Mouse (Mus musculus) mouse embryonic stem cell (cell line): ENCODE results near the gene Ccdc126.

ENCODE experiments used
- in situ Hi-C, 2 experiments: fragments of 300-500 bp; cut with MboI; formaldehyde crosslinking; loops; 1 replicate in 1 of 2; 3 replicates in 1 of 2; pipeline ENCODE4 v1.14.3; 2019 to 2020; ENCODE audit warnings: low sequenced_read_pairs in 2 of 2, low pct_unique_long_range_greater_than_20kb in 1 of 2, mixed read lengths in 1 of 2; ENCODE audit not compliant: unreplicated experiment in 1 of 2

Ccdc126 gene

DNA sequence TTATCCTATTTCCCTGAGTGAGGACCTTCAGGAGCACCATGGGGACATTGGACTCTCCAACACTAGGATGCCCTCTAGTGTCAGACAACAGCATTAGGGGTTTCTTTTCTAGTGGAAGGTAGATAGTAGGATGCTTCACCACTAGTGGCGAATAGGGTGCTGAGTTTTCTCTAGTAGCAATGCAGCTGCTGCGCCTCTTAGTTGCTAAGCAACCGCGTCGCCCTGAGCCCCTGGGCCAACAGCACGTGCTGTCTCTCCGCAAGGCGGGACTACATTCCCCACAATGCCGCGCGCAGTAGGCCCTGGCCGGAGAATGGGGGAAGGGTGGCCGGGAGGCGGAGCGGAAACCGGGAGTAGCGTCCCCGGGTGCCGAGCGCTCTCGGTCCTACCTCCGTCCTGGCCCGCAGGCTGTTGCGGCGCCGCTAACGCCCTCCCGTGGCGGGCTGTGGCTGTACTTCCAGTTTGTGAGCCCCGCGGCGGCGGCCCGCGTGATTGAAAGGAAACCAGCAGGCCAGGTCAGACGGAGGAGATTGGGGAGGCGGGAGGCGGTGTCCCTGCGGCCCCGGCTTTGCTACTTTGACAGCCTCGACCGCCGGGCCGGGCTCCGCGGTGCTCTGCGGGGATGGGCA, at the start of gene Ccdc126:
Gene Ccdc126 (plus strand): TSS at position 309 of the 629 bp plus-strand sequence.
- in situ Hi-C loops = loop anchor here in 1 of 2 experiments (5.0 kb wide), 1 partner anchor 52 kb away; no protein-coding TSS in a partner anchor

DNA sequence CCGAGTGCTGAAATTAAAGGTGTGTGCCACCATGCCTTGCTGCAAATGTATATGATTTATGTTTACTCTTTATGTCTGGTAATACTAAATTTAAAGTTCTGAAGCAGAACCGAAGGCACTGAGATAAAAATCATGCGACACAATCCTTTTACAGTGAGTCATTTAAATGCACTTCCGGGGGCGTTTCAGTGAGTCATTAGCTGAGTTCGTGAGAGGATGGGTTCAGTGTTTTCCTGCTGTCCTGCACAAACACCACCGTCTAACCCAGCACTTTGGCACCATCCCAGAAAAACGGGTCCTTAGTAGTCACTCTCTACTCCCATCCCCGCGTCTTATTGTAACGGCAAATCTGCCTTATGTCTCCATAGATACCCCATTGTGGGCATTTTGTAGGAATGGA, 49.2 kb upstream of the Ccdc126 start:
- in situ Hi-C loops = loop anchor here (5.0 kb wide), 3 partner anchors 47 to 87 kb away; partner anchors contain the start of gene Ccdc126 (in 1 of the 2)

DNA sequence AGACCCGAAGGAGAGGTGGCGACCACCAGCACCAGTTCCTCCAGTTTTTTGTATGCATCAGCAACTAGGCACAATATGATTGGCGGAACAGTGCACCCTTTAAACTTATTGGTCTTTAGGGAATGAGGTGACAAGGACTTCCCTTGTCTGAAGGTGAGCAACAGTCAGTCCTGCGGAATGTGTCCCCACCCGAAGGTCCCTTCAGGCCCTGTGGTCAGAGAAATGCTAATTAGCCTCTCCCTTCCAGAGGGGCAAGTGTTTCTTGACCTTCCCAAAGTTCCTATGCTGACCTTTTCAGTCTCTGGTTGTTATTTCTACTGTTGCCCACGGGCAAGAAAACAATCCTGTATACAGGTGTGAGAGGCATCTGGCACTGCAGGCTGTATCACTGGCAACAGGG, 47.3 kb upstream of the Ccdc126 start:
- in situ Hi-C loops = no loop called here

DNA sequence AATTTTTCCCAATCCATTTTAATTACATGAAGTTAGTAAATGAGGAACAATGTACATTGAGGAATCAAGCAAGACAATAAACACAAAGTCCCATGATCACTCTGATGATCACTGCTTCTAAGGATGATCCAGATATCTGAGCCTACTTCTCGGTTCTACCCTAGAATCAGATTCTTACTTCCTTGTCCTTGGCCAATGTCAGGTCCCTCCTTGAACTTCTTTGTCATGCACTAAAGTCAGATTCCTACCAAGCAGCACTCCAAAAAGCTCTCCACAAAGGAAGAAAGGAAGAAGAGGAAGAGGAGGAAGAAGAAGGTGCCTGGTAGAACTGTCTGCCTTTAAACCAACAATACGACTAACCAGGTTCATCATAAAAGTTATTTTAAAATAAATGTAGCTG, 46.2 kb upstream of the Ccdc126 start:
- in situ Hi-C loops = no loop called here

DNA sequence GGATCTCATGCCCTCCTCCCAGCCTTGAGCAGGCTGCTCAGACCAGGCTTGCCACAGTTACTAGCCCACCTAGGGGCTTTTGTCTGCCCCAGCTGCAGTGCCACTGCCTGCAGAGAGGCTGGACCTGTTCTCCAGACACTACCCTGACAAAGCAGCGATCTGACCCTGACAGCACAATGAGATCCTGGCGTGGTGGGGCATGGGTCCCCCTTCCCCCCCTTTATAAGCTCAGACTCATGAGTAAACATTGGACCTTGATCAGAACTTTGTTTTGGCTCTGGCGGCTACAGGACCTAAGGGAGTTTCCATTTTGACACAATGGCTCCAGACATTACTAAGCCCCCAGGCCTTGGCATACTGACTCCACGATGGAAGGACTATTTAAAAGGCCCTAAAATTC, 45.1 kb upstream of the Ccdc126 start:
- in situ Hi-C loops = no loop called here

DNA sequence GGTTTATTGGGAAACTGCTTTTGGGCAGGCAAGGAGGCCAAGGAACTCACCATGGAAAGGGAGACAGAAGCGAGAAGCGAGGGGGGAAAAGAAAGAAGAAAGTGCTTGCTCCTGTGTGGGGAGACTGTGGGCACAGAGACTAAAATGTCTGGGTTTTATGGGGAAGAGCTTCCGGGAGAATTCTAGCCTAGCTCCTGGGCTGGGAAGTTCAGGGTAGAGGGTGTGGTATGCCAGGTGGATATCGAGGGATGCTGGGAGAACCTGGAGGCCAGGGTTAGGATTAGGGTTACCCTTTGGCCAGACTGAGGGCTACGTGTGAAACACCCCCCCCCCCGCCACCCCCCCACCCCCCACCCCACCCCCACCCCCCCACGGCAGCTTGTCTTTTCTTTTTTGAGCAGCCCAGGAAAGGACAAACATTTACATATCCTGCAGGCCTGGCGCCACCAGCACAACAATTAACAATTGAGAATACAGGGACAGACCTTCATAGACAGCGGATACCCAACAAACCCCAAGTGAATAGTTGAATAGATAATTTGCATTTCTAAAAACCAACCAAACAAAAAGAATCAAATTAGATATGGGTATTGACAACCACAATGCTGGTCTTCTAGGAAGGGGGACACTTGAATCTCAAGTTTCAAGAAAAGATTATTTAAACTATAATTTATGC, 44.5 kb upstream of the Ccdc126 start:
- in situ Hi-C loops = no loop called here

DNA sequence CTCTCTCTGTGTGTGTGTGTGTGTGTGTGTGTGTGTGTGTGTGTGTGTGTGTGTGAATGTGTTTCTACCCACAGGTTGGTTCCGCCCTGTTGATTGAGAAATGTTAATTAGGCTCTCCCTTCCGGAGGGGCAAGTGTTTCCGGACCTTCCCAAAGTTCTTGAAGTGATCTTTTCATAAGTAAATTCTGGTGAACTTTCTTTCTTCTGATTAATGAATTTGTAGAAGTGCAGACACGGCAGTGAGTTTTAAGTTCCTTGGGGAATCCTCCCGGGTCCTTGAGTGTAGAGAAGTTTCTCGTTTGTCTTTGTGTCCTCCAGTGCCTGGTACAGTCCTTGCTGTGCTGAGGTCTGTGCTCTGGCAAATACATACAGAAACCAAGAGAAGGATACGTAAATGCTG, 43.8 kb upstream of the Ccdc126 start:
- in situ Hi-C loops = no loop called here

DNA sequence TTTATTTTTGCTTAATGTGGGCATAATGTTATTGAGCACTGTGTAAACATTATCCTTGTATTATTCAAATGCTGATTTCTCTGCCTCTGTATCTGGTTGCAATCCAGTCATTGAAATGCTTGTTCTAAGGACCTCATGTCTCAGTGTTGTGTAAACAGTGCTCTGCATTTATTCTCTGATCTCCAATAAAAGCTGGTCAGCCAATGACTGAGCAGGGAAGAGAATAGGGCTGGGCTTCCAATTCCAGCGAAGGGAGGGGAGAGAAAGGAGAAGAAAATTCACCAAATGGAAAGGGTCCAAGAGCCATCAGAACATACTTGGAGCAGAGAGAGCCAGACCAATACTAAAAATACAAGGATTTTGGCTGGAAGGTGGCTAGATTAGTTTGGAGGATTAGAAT, 38.1 kb upstream of the Ccdc126 start:
- in situ Hi-C loops = no loop called here

DNA sequence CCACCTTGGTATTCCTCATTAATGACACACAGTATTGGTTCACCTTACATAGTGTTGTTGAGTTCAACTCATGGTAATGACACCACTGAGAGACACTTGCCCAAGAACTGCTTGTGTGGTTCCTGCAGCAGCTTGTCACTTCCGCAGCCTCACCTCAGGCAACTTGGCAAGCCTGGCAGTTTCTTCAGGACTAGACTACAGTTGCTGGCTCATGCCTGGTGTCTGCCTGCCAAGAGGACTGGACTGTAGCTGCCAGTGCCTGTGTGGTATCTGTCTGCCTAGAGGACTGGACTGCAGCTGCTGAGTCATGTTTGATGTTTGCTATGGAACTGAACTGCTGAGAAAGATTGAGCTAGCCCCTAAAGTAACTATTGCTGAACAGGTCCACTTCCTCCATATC, 37.0 kb upstream of the Ccdc126 start:
- in situ Hi-C loops = no loop called here

DNA sequence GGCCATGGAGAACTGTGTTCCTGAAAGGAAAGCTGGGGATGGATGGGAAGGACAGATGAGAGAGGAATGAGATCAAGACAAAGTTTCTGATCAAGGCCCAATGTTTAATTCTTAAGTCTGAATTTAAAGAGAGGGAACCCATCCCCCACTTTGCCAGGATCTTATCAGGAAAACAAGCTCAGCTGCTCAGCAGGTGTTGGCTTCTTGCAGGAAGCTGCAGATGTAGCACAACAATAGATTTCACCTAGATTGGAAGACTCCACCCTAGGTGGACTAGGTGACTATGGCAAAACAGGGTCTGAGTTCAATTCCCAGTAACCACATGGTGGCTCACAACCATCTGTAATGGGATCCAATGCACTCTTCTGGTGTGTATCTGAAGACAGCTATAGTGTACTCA, 20.8 kb upstream of the Ccdc126 start:
- in situ Hi-C loops = no loop called here

DNA sequence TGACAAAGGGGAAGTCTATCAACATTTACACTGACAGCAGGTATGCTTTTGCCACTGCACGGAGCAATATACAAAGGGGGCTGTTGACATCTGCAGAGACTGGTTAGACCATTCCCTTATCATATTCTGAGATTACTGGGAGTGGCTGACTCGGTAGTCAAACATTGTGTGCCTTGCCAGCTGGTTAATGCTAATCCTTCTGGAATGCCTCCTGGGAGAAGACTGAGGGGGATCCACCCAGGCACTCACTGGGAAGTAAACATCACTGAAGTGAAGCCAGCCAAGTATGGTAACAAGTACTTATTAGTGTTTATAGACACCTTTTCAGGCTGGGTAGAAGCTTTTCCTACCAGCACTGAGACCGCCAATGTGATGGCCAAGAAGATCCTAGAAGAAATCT, 4.3 kb upstream of the Ccdc126 start:
- in situ Hi-C loops = loop anchor here in 1 of 2 experiments (5.0 kb wide), 1 partner anchor 48 kb away; no protein-coding TSS in a partner anchor

DNA sequence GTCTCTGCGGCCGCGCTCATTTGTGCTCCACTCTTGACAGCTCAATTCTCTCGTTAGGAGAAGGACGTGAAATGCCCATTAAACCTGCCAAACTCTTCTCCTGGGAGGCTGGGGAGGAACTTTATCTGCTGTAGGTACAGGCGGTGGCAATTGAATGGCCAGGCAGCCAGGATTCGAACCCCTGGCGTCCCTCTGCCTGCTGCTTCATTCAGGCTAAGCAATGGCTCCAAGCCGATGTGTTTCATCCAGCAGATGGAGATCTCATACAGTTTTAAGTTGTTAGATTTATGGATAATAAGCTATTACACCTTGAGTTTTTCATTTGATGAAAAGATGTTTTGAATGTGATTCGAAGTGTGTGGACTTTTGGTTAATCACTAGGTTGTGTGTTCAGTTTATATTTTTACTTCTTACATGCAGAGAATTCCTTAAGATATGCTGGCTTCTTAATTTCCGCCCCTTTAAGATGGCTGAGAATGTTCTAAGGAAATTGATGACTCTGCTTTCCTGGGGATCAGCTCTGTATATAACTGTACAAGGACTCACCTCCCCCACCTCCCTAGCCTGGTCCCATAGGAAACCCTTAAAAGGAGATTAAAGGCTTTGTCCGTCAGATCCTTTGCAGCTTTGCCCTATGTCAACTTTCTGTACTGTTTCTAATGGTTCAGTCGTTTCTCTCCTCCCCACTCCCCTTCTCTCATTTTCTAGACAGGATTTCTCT, 681 bp downstream of the Ccdc126 start:
- in situ Hi-C loops = loop anchor here (5.0 kb wide), 1 partner anchor 52 kb away; no protein-coding TSS in a partner anchor

DNA sequence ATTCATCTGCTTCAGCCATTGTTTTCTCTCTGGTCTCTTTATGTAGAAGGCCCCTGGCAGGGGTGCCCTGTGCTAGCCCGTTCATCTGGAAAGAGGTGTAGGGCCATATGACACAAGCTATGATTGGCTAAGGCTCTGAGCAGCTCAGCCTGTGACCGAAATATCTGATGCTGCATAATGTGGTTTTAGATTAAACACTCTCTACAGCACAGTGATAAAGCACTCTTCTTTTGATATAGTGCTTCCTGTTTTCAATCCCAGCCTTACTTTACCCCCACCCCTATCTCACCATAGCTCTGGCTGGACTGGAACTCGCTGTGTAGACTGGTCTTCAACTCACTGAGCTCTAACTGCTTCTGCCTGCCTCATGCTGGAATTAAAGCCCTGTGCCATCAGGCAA, 2.3 kb downstream of the Ccdc126 start:
- in situ Hi-C loops = loop anchor here in 1 of 2 experiments (5.0 kb wide), 1 partner anchor 54 kb away; no protein-coding TSS in a partner anchor

DNA sequence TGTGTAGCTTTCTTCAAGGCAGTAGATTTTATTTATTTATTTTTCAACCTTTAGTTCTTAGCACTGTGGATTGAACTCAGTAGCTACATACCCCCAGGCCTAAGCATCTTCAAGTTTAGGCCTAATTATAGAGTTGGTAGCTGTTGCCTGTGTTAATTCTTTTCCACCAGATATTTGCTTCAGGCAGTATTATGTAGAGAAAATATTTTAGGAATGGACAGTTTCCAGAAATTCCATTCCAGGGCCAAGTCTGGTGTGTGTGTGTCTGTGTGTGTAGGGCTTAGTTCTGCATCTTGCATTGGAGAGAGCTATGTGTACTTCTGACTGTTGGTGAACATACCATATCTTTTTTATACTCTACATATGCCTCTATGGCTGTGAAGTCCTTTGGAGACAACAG, 3.0 kb downstream of the Ccdc126 start:
- in situ Hi-C loops = loop anchor here in 1 of 2 experiments (5.0 kb wide), 1 partner anchor 55 kb away; no protein-coding TSS in a partner anchor

DNA sequence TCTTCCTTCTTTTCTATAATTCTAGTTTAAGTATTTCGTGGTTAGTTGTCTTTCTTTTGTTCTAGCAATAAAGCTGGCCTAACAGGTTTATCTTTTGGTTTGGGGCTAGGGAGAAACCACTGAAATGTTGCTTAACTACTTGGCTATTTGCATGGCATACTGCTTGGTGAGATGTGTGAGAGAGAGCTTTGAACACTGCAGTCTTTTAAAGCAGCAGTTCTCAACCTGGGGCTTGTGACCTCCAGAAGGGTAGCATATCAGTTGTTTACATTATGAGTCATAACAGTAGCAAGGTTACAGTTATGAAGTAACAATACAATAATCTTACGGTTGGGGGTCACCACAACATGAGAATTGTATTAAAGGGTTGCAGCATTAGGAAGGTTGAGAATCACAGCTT, 3.9 kb downstream of the Ccdc126 start:
- in situ Hi-C loops = loop anchor here in 1 of 2 experiments (5.0 kb wide), 1 partner anchor 56 kb away; no protein-coding TSS in a partner anchor

DNA sequence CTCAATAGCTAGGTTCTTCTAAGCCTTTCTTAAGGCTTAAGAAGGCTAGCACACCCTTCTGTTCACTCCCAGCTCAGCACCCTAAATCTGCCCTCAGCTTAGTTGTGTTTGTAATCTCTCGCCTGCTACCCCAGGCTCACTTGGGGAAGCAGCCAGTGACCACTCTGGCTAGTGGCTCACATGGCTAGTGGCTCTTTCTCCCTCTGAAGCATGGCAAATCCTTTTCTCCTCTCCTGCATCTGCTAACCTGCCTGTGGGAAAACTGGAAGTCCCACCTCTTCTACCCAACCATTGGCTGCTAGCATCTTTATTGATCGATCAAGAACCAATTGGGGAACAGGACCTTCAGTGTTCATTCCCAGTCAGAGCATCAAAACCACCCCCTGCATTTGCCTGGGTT, 5.5 kb downstream of the Ccdc126 start:
- in situ Hi-C loops = loop anchor here in 1 of 2 experiments (5.0 kb wide), 1 partner anchor 57 kb away; no protein-coding TSS in a partner anchor

DNA sequence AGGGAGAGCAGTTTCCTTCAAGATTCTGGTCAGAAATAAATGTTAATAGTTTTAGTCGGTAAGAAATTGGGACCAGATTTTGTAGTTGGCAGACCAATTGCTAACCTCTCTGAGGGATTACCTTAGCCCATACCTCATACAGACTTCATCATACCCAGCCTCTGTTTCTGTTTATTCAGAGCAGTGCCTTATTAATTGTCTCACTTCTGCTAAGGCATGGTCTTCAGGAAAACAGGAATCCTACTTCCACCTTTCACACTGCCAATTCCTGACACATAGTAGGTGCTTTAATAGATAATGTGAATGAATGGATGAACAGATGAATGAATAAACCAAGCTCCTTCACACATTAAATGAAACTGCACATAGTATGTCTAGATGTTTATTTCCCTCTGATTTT, 6.2 kb downstream of the Ccdc126 start:
- in situ Hi-C loops = no loop called here

DNA sequence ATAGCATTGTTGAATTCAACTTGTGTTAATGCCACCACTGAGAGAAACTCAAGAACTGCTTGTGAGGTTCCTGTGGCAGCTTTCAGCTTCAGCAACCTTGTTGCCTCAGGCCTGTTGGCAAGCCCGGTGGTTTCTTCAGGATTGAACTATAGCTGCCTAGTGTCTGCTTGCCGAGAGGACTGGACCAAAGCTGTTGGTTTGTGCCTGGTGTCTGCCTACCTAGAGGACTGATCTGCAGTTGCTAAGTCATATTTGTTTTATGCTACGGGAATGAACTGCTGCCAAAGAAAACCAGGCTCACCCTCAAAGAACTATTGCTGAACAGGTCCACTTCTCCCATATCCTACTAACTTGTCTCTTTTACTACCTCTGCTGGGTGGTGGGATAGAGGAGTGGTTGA, 7.8 kb downstream of the Ccdc126 start:
- in situ Hi-C loops = no loop called here

DNA sequence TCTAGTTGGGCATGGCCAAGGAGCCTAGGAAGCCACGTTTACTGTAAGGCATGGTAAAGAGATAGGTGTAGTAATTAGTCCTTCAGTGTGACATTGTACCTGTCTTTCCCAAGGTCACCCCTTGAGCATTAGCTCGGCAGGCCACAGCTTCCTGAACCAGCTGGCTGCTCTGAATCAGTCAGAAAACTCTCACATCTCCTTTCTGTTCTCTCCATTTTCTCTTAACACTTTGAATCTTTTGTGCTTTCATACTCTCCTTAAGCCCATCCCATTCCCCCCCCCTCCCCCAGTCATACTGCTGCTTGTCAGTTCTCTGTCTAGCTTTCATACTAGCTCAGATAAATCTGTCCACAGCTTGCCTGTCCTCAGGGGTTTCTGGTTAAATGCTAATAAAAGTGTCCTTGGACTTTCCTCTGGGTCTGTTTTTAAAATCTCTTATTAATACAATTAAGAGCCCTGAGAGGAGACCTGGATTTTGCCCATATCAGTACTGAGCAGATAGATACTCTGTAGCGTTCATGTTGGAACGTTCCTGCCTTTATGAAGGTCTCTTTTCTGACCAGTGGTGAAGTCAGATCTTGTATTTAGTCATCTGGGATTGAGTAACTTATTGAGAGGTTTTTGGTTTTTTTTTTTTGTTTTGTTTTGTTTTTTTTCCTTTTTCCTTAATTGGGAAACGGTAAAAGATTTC, 12.4 kb downstream of the Ccdc126 start:
- in situ Hi-C loops = no loop called here
